17 mouse cellular contexts compared by ENCODE assay signal in genomic region chr13:37120219-37120618, GRCm38 (mm10).
DNase-seq lines count a peak whose midpoint lies in the region; ATAC-seq and TF ChIP-seq lines count a peak whose summit lies in the region.
"Had no signal": no experiment of that assay in that cellular context is flagged by ENCODE, and none has a peak within 500 bp of the region (broad histone marks: within the 10 kb centered on the region; RNA-seq: fewer than 3 reads in every experiment).

No protein-coding gene starts in this region.

- no peak for TF ChIP-seq CTCF in liver, postnatal 0 days (IDR thresholded peaks at IDR 0.05; ENCODE audit: low read depth)
- TF ChIP-seq CTCF in embryonic fibroblast, embryonic 13.5 days (IDR thresholded peaks at IDR 0.05; ENCODE audit: borderline replicate concordance, insufficient read depth, low read length): no peak

- 31% methylated on average over 2 of the region's 2 CpGs for WGBS in liver, postnatal 0 days (ENCODE audit: insufficient replicate concordance)
- 39% methylated on average over 2 of the region's 2 CpGs for WGBS in liver, embryonic 12.5 days (ENCODE audit: insufficient replicate concordance)

- no peak overlapping the region for H3K9ac ChIP-seq in liver, postnatal 0 days (replicated peaks)
- no peak overlapping the region for H3K9ac ChIP-seq in liver, embryonic 12.5 days
- H3K9ac ChIP-seq: embryonic facial prominence, embryonic 15.5 days; limb, embryonic 13.5 days; midbrain, embryonic 12.5 days had no signal

- no peaks in the 10 kb centered on the region for H3K4me1 ChIP-seq in liver, postnatal 0 days (ENCODE audit: insufficient read depth)
- H3K4me1 ChIP-seq in liver, embryonic 12.5 days: no peaks in the 10 kb centered on the region
- H3K4me1 ChIP-seq in embryonic fibroblast, embryonic 13.5 days (ENCODE audit: control insufficient read depth, insufficient read depth, low read length): peaks cover 4% of the 10 kb centered on the region; the same call in 1 of the 2 replicates
- H3K4me1 ChIP-seq: embryonic facial prominence, embryonic 15.5 days; midbrain, embryonic 12.5 days had no signal

- no peak overlapping the region for H3K4me2 ChIP-seq in liver, postnatal 0 days (ENCODE audit: low read depth, low read length)
- H3K4me2 ChIP-seq in liver, embryonic 12.5 days: no peak overlapping the region
- H3K4me2 ChIP-seq: embryonic facial prominence, embryonic 15.5 days; limb, embryonic 13.5 days; midbrain, embryonic 12.5 days had no signal

- H3K9me3 ChIP-seq in liver, postnatal 0 days (ENCODE audit: low read length): no peaks in the 10 kb centered on the region
- H3K9me3 ChIP-seq in liver, embryonic 12.5 days (replicated peaks): no peaks in the 10 kb centered on the region
- H3K9me3 ChIP-seq: embryonic facial prominence, embryonic 15.5 days; limb, embryonic 13.5 days; midbrain, embryonic 12.5 days had no signal

- no peaks in the 10 kb centered on the region for H3K27me3 ChIP-seq in liver, postnatal 0 days (ENCODE audit: insufficient read depth, low read length)
- H3K27me3 ChIP-seq in liver, embryonic 12.5 days (replicated peaks): no peaks in the 10 kb centered on the region
- H3K27me3 ChIP-seq: embryonic facial prominence, embryonic 15.5 days; limb, embryonic 13.5 days; midbrain, embryonic 12.5 days; Patski had no signal

- peak; percentile 90 for DNase-seq in heart, adult 11 months
- DNase-seq in heart, postnatal 14 days: no peak
- DNase-seq in liver, postnatal 0 days: no peak
- DNase-seq in naive thymus-derived CD4-positive, alpha-beta T cell, adult 2 months (ENCODE audit: low read depth): peak; percentile 27
- DNase-seq in cerebellum, adult 9-10 months: no peak
- no peak for DNase-seq in left cerebral cortex, adult 9 months (ENCODE audit: low spot score in 2 of 2)
- DNase-seq: adrenal gland, adult 8-10 months; cerebellum, postnatal 10 days; kidney, adult 11 months; right cerebral cortex, postnatal 14 days had no signal

- no peak for ATAC-seq in liver, postnatal 0 days
- no peak for ATAC-seq in liver, embryonic 12.5 days
- ATAC-seq: CD4-positive, CD25-positive, alpha-beta regulatory T cell, adult 4 months; Patski had no signal

- H3K4me3 ChIP-seq in liver, postnatal 0 days (ENCODE audit: low read depth, low read length): no peak overlapping the region
- no peak overlapping the region for H3K4me3 ChIP-seq in liver, embryonic 12.5 days
- H3K4me3 ChIP-seq in embryonic fibroblast, embryonic 13.5 days (ENCODE audit: insufficient read depth, low read length): no peak overlapping the region
- H3K4me3 ChIP-seq: embryonic facial prominence, embryonic 15.5 days; limb, embryonic 13.5 days; midbrain, embryonic 12.5 days had no signal

- 0 out of 2 replicates have a peak, but pooled peaks have one; percentile 46 for TF ChIP-seq EP300 in liver, postnatal 0 days (IDR thresholded peaks at IDR 0.05; ENCODE audit: low read depth)

- H3K36me3 ChIP-seq in liver, postnatal 0 days (replicated peaks; ENCODE audit: insufficient read depth, low read length): no peaks in the 10 kb centered on the region
- H3K36me3 ChIP-seq in liver, embryonic 12.5 days: no peaks in the 10 kb centered on the region
- H3K36me3 ChIP-seq: embryonic facial prominence, embryonic 15.5 days; limb, embryonic 13.5 days; midbrain, embryonic 12.5 days had no signal

- H3K27ac ChIP-seq in liver, postnatal 0 days (ENCODE audit: low read depth): peak overlapping the region; percentile 24; the same call in 1 of the 2 replicates
- H3K27ac ChIP-seq in liver, embryonic 12.5 days: no peak overlapping the region
- peak overlapping the region; percentile 40 for H3K27ac ChIP-seq in embryonic fibroblast, embryonic 13.5 days (ENCODE audit: insufficient read depth, low read length)
- H3K27ac ChIP-seq: embryonic facial prominence, embryonic 15.5 days; limb, embryonic 13.5 days; midbrain, embryonic 12.5 days had no signal

- TF ChIP-seq POLR2A in embryonic fibroblast, embryonic 13.5 days (IDR thresholded peaks at IDR 0.05; ENCODE audit: low read depth, low read length): no peak

- intact Hi-C loops in heart, postnatal 14 days (cut with DNase I): no loop called here

Comparison
In these comparisons a context has a peak if more than half of its experiments do, and no peak if none do; other contexts are left out.
1. DNase-seq: peak in heart, adult 11 months (single experiment) and naive thymus-derived CD4-positive, alpha-beta T cell, adult 2 months (single experiment); none in heart, postnatal 14 days (0 of 2), liver, postnatal 0 days (single experiment), cerebellum, adult 9-10 months (single experiment) and left cerebral cortex, adult 9 months (0 of 2).